Mouse (Mus musculus) urinary bladder, adult 18-20 months (tissue): ENCODE results near the gene Ercc1.

Source experiments
- DNase-seq, 2 experiments: peaks; one replicate each; pipeline ENCODE4 v3.0.0; 2022; ENCODE audit warnings: low spot score in 2 of 2, mixed read lengths in 2 of 2

Gene Ercc1

GRCm38 (mm10) chr7:19344237-19344847 is at the start of gene Ercc1:
Gene Ercc1, plus strand, starts transcription at chr7:19344778.
- no peak for DNase-seq

GRCm38 (mm10) chr7:19295503-19296185 is 48.9 kb upstream of the Ercc1 start:
- peak; percentile 88 to 98 for DNase-seq

GRCm38 (mm10) chr7:19297034-19297433 is 47.5 kb upstream of the Ercc1 start:
- DNase-seq, result no peak

- no peak for DNase-seq
Measured at GRCm38 (mm10) chr7:19297794-19298193, 46.8 kb upstream of the Ercc1 start.

- DNase-seq, result no peak
Measured at GRCm38 (mm10) chr7:19299194-19299593, 45.4 kb upstream of the Ercc1 start.

- no peak for DNase-seq
Measured at GRCm38 (mm10) chr7:19300501-19301421, 43.8 kb upstream of the Ercc1 start.

- no peak for DNase-seq
Measured at GRCm38 (mm10) chr7:19301461-19302263, 42.9 kb upstream of the Ercc1 start.

- no peak for DNase-seq
Measured at GRCm38 (mm10) chr7:19302264-19303045, 42.1 kb upstream of the Ercc1 start.

GRCm38 (mm10) chr7:19303046-19303305 is 41.6 kb upstream of the Ercc1 start:
- DNase-seq, result no peak

- DNase-seq, result no peak
Measured at GRCm38 (mm10) chr7:19303770-19304169, 40.8 kb upstream of the Ercc1 start.

GRCm38 (mm10) chr7:19304501-19305412 is 39.8 kb upstream of the Ercc1 start:
- no peak for DNase-seq

GRCm38 (mm10) chr7:19305413-19305735 is 39.2 kb upstream of the Ercc1 start:
- no peak for DNase-seq

- DNase-seq, result no peak
Measured at GRCm38 (mm10) chr7:19305796-19306765, 38.5 kb upstream of the Ercc1 start.

- DNase-seq, result no peak
Measured at GRCm38 (mm10) chr7:19306819-19307738, 37.5 kb upstream of the Ercc1 start.

GRCm38 (mm10) chr7:19307739-19308453 is 36.7 kb upstream of the Ercc1 start:
- no peak for DNase-seq

- peak; percentile 90 to 94 for DNase-seq
Measured at GRCm38 (mm10) chr7:19308454-19309277, 35.9 kb upstream of the Ercc1 start.
